Mouse (Mus musculus) intestine, embryonic 16.5 days (tissue): Measurements from ENCODE around the gene Mbnl1. TPM values are rescaled to one million over a fixed set of nuclear protein-coding genes. Genes with fewer than 3 reads are reported as not detected.

ENCODE experiments used
- ATAC-seq: fragments of 200-750 bp; cut with Nextera tagmentation; 2 replicates; pipeline ENCODE4 v1.8.0; 2017; ENCODE audit warnings: moderate TSS enrichment, moderate library complexity
- H3K27ac ChIP-seq: fragments of 300-500 bp; sonication (generic); 2 replicates; pipeline ENCODE4 v1.5.1; 2014; ENCODE audit warnings: mild to moderate bottlenecking, low read length
- H3K27me3 ChIP-seq: fragments of 300-500 bp; sonication (generic); replicated peaks from 2 replicates; pipeline ENCODE4 v1.6.1; 2014; ENCODE audit warnings: low read length, control low read depth, mixed read lengths; ENCODE audit not compliant: control insufficient read depth, insufficient read depth
- H3K36me3 ChIP-seq: fragments of 300-500 bp; sonication (generic); 2 replicates; pipeline ENCODE4 v1.6.1; 2014; ENCODE audit warnings: low read length, control low read depth; ENCODE audit not compliant: control insufficient read depth, insufficient read depth
- H3K4me1 ChIP-seq: fragments of 300-500 bp; sonication (generic); 2 replicates; pipeline ENCODE4 v1.6.1; 2014; ENCODE audit warnings: low read length, control low read depth, mixed read lengths; ENCODE audit not compliant: control insufficient read depth, insufficient read depth
- H3K4me2 ChIP-seq: fragments of 300-500 bp; sonication (generic); 2 replicates; pipeline ENCODE4 v1.6.1; 2014; ENCODE audit warnings: low read depth, low read length, control low read depth
- H3K4me3 ChIP-seq: fragments of 300-500 bp; sonication (generic); 2 replicates; pipeline ENCODE4 v1.5.1; 2014; ENCODE audit warnings: mild to moderate bottlenecking, low read length
- H3K9ac ChIP-seq: fragments of 300-500 bp; sonication (generic); 2 replicates; pipeline ENCODE4 v1.6.1; 2014; ENCODE audit warnings: low read depth, low read length
- H3K9me3 ChIP-seq: fragments of 300-500 bp; sonication (generic); 2 replicates; pipeline ENCODE4 v1.6.1; 2016; ENCODE audit warnings: low read length, control low read depth; ENCODE audit not compliant: control insufficient read depth
- WGBS: fragments of 180-500 bp; shearing (Covaris S2); extraction: QIAGEN DNeasy Blood & Tissue Kit; methylation state at CpG from one replicate; pipeline ENCODE4 v1.1.7; 2014; 5-methylcytosine and 5-hydroxymethylcytosine counted together
- polyA plus RNA-seq: library from polyadenylated mRNA; unstranded; fragments of >200 nt; fragmentation: Nextera tagmentation; extraction: Ambion mirVana; gene quantifications from 2 replicates; pipeline ENCODE4 v1.2.1, GENCODE M21; 2015

Gene Mbnl1
- polyA plus RNA-seq, 1 experiment from 2014 or later = 98.2 TPM

GRCm38 (mm10) chr3:60648293-60648692 is 175.7 kb downstream of the Mbnl1 start:
- Histone ChIP-seq H3K9me3 (no peaks in the 10 kb centered on the region), H3K4me1 (no peaks in the 10 kb centered on the region), H3K27me3 (no peaks in the 10 kb centered on the region), H3K4me2 (no peak overlapping the region), H3K36me3 (no peaks in the 10 kb centered on the region), H3K27ac (no peak overlapping the region), H3K9ac (no peak overlapping the region), H3K4me3 (no peak overlapping the region)
- no peak for ATAC-seq
- WGBS = 88% methylated on average over 1 of the region's 1 CpGs

GRCm38 (mm10) chr3:60660762-60661161 is 188.1 kb downstream of the Mbnl1 start:
- Histone ChIP-seq H3K4me2 (no peak overlapping the region), H3K27me3 (no peaks in the 10 kb centered on the region), H3K9me3 (no peaks in the 10 kb centered on the region), H3K36me3 (no peaks in the 10 kb centered on the region), H3K9ac (no peak overlapping the region), H3K27ac (no peak overlapping the region), H3K4me1 (no peaks in the 10 kb centered on the region), H3K4me3 (no peak overlapping the region)
- no peak for ATAC-seq
- WGBS = 90% methylated on average over 2 of the region's 2 CpGs
